Comparison of ENCODE assay signal across 25 mouse cellular contexts in the genomic region with DNA sequence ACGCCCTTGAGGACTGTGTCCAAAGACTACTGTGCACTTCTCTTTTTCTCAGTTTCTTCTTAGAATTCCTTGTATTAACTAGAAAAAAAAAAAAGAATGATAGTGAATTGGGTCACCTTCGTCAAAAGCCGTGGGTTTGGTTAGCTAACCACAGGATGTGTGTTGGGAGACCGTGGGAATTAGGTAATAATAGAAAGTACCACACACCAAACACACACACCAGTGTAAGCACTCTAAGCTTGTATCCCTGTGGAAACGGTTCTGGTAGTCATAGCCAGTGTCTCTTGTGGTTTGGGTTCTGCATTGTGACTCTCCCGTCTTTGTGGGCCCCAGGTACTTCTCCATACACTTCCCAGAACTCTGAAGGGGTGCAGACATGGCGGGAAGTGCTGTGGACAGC. TPM values are rescaled to one million over a fixed set of nuclear protein-coding genes. Genes with fewer than 3 reads are reported as not detected.
DNase-seq lines count a peak whose midpoint lies in the region; ATAC-seq and TF ChIP-seq lines count a peak whose summit lies in the region.
"Had no signal": no experiment of that assay in that cellular context is flagged by ENCODE, and none has a peak within 500 bp of the region (broad histone marks: within the 10 kb centered on the region; RNA-seq: fewer than 3 reads in every experiment).

No protein-coding gene starts in this region.

- H3K4me3 ChIP-seq in lung, postnatal 0 days (ENCODE audit: low read depth, low read length): no peak overlapping the region
- H3K4me3 ChIP-seq: embryonic facial prominence, embryonic 12.5 days; embryonic facial prominence, embryonic 15.5 days; gastrocnemius, adult 2 months; hindbrain, embryonic 15.5 days had no signal

- TF ChIP-seq EP300 in lung, postnatal 0 days (IDR thresholded peaks at IDR 0.05): no peak

- no peak overlapping the region for H3K4me2 ChIP-seq in lung, postnatal 0 days (replicated peaks; ENCODE audit: low read depth, low read length)
- H3K4me2 ChIP-seq: embryonic facial prominence, embryonic 12.5 days; embryonic facial prominence, embryonic 15.5 days; heart, embryonic 11.5 days; hindbrain, embryonic 15.5 days had no signal

- WGBS in lung, postnatal 0 days: 80% methylated on average over 7 of the region's 7 CpGs

- ATAC-seq in lung, postnatal 0 days: no peak
- peak; percentile 44 to 49; a peak in 2 of 4 replicates for ATAC-seq in hematopoietic stem cell, adult 5-6 weeks (replicated peaks in 1 of 2; ENCODE audit: insufficient read depth in 1 of 2, low FRiP score in 2 of 2, low TSS enrichment in 1 of 2, low read depth in 1 of 2, poor library complexity in 2 of 2, severe bottlenecking in 2 of 2)
- ATAC-seq in neutrophil, adult 5-6 weeks (ENCODE audit: extremely low read depth, insufficient number of reproducible peaks, low FRiP score, poor library complexity, severe bottlenecking): peak; percentile 18; the same call in 1 of the 2 replicates
- ATAC-seq: forebrain, embryonic 14.5 days; forebrain, postnatal 0 days; intestine, postnatal 0 days had no signal

- H3K4me1 ChIP-seq in lung, postnatal 0 days (ENCODE audit: insufficient read depth, low read depth, low read length): 0 out of 2 replicates have a peak, but pooled peaks cover 3% of the 10 kb centered on the region
- H3K4me1 ChIP-seq: embryonic facial prominence, embryonic 12.5 days; embryonic facial prominence, embryonic 15.5 days; hindbrain, embryonic 15.5 days had no signal

- H3K9me3 ChIP-seq in lung, postnatal 0 days (ENCODE audit: low read length): no peaks in the 10 kb centered on the region
- H3K9me3 ChIP-seq: embryonic facial prominence, embryonic 12.5 days; embryonic facial prominence, embryonic 15.5 days; hindbrain, embryonic 15.5 days had no signal

- H3K36me3 ChIP-seq in lung, postnatal 0 days (ENCODE audit: insufficient read depth, low read length): no peaks in the 10 kb centered on the region
- H3K36me3 ChIP-seq: embryonic facial prominence, embryonic 12.5 days; embryonic facial prominence, embryonic 15.5 days; G1E; hindbrain, embryonic 15.5 days had no signal

- no peak overlapping the region for H3K9ac ChIP-seq in lung, postnatal 0 days (replicated peaks; ENCODE audit: low read depth)
- H3K9ac ChIP-seq: embryonic facial prominence, embryonic 12.5 days; embryonic facial prominence, embryonic 15.5 days; forebrain, postnatal 0 days; hindbrain, embryonic 15.5 days had no signal

- H3K27ac ChIP-seq in lung, postnatal 0 days (ENCODE audit: low read length): no peak overlapping the region
- H3K27ac ChIP-seq: embryonic facial prominence, embryonic 12.5 days; embryonic facial prominence, embryonic 15.5 days; gastrocnemius, adult 2 months; hindbrain, embryonic 15.5 days had no signal

- no peak for TF ChIP-seq CTCF in lung, postnatal 0 days (IDR thresholded peaks at IDR 0.05)

- peak; percentile 35 for DNase-seq in lung, postnatal 36 days
- DNase-seq in lung, postnatal 0 days (ENCODE audit: low spot score): no peak
- no peak for DNase-seq in gastrocnemius, postnatal 25 days
- no peak for DNase-seq in kidney, postnatal 25 days
- DNase-seq: adrenal gland, adult 2 months; adrenal gland, postnatal 14 days; B cell, adult 2 months; cerebellum, adult 18-20 months; cerebellum, adult 9-10 months; cerebellum, postnatal 14 days; forebrain, postnatal 0 days; gastrocnemius, adult 2 months; gastrocnemius, postnatal 36 days; heart, adult 11 months; heart, postnatal 36 days had no signal

- no peaks in the 10 kb centered on the region for H3K27me3 ChIP-seq in lung, postnatal 0 days (replicated peaks; ENCODE audit: insufficient read depth, low read length)
- H3K27me3 ChIP-seq: CH12.LX; embryonic facial prominence, embryonic 12.5 days; embryonic facial prominence, embryonic 15.5 days; hindbrain, embryonic 15.5 days had no signal

RNA-seq across cellular contexts. Expression of a gene that starts 27.5 kb away (rescaled TPM):
- 4.3 and 5.5 TPM in 2 replicates for polyA plus RNA-seq in lung, postnatal 0 days (2015; fragmentation: Nextera tagmentation; extraction: Ambion mirVana)
- total RNA-seq in hematopoietic stem cell, adult 5-6 weeks (2017): 99.6 and 106 TPM in 2 replicates
- 778 and 787 TPM in 2 replicates for total RNA-seq in neutrophil, adult 5-6 weeks (2017)
- 1 to 10 TPM; 2.8 to 3.0 TPM for total RNA-seq in gastrocnemius, postnatal 25 days (2021)
- polyA plus RNA-seq: G1E had no signal

Comparison
In these comparisons a context has a peak if more than half of its experiments do, and no peak if none do; other contexts are left out.
1. RNA of a gene that starts 27.5 kb away (total RNA-seq): 778 to 787 TPM in neutrophil, adult 5-6 weeks and 99.6 to 106 TPM in hematopoietic stem cell, adult 5-6 weeks; 2.8 to 3.0 TPM in gastrocnemius, postnatal 25 days; every median in the first group is over 10 times any median in the second.